Mouse (Mus musculus) embryo, embryonic 11 days (tissue): ENCODE measurements around the gene Mios.

Experiments
- DNase-seq: peaks from one replicate; pipeline ENCODE4 v3.0.0-alpha.2; 2015

Gene Mios

GRCm38 (mm10) chr6:8278426-8279002 is 69.5 kb downstream of the Mios start:
- DNase-seq: peak; percentile 31

- no peak for DNase-seq
Observed at GRCm38 (mm10) chr6:8283255-8283654, 74.2 kb downstream of the Mios start.

- no peak for DNase-seq
Observed at GRCm38 (mm10) chr6:8285401-8285960, 76.5 kb downstream of the Mios start.
